Mouse (Mus musculus) kidney, postnatal 36 days (tissue): ENCODE results near the gene Snrpb2.

Experiments
- DNase-seq, 2 experiments: peaks; one replicate each; pipeline ENCODE4 v3.0.0; 2021 to 2022; ENCODE audit warnings: mixed read lengths in 2 of 2

Snrpb2 gene

DNA sequence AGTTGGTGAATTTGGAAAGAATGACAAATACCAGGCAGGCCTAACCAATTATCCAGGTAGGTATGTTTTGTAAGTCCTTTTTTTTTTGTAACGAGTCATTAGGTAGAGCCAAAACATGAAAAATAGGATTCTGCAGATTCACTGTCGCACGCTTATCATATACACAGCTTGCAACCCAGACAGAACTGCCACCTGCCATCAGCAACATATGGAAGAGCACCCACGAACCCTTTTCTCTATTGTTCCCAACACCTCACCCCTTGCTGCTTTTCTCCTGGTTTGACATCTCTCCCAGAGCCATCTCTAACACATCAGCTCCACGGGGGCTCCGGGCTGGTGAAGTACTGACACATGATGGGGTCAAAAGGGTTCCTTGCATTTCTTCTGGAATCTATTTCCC lies 31.9 kb downstream of the Snrpb2 start:
- no peak for DNase-seq

GRCm38 (mm10) chr2:143097170-143097569 lies 34.3 kb downstream of the Snrpb2 start:
- DNase-seq, result no peak

GRCm38 (mm10) chr2:143113859-143114258 lies 51.0 kb downstream of the Snrpb2 start:
- DNase-seq, result peak; percentile 10 to 13

- DNase-seq, result no peak
These were observed 51.9 kb downstream of the Snrpb2 start for GRCm38 (mm10) chr2:143114716-143115115.

DNA sequence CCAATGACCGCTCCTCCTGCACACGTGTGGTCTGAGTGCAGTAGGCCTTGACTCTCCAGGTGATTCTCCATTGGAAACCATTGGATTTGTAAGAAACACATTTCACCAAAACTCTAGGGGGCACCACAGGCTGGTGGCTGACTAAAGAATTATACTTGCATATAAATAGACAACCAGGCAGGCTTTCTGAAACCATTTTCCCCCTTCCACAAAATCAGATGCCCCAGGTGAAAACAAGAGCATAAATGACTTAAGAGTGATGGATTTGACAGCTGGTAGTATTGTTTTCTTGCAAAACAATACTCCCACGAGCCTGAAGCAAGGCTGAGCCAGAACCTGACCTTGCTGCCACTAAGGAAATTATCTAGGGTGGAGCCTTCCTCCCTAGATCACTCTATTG lies 54.6 kb downstream of the Snrpb2 start:
- no peak for DNase-seq

GRCm38 (mm10) chr2:143118221-143118620 lies 55.4 kb downstream of the Snrpb2 start:
- no peak for DNase-seq
